Mouse (Mus musculus) testis, postnatal 10 days (tissue): ENCODE results near the gene Camk2n2.
A peak's percentile ranks its signal among the peaks of the same experiment; 100 is the strongest.

Experiments used
- DNase-seq: peaks from one replicate; pipeline ENCODE4 v3.0.0; 2021; ENCODE audit warnings: low spot score

The Camk2n2 gene

GRCm38 (mm10) chr16:20610501-20611356, 10.4 kb downstream of the Camk2n2 start:
- peak; percentile 79 for DNase-seq

GRCm38 (mm10) chr16:20604705-20605104, 16.4 kb downstream of the Camk2n2 start:
- DNase-seq = no peak

DNA sequence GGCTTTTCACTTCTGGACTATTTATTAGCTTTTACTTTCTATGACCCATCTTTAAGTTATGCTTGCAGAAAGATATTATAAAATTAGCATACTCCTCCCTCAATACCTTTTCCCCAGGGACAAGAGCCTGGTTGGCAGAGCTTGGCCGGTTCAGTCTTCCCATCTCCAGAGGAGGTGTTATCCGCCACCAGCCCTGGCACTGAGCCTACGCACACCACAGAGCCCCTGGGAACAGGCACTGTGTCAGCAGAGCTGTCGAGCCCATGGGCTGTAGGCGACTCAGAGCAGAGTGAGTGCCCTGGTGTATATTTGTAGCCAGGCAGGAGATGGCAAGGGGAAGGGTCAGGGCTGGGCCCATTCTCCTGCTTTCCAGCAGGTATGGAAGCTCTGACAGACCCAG, 20.6 kb downstream of the Camk2n2 start:
- DNase-seq = no peak

- no peak for DNase-seq
These were observed 24.2 kb downstream of the Camk2n2 start for GRCm38 (mm10) chr16:20596687-20597441.

DNA sequence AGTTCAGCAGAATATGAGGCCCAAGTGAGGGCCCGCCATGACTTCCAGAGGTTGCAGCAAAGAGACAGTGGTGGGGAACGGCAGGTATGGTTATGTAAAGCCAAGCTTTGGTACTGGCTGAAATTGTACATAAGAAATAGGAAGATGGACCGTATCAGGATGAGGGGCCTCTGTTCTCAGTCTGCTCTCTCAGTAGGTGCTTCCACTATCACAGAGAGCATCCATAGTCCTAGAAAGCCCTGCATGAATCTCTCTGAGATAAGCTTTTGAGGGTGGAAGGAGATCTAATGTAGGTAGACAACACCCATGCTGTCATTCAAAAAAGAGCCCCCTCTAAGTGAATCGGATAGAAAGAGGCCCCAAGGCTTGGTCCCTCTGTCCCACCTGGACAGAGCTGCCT, 25.4 kb downstream of the Camk2n2 start:
- DNase-seq = no peak

DNA sequence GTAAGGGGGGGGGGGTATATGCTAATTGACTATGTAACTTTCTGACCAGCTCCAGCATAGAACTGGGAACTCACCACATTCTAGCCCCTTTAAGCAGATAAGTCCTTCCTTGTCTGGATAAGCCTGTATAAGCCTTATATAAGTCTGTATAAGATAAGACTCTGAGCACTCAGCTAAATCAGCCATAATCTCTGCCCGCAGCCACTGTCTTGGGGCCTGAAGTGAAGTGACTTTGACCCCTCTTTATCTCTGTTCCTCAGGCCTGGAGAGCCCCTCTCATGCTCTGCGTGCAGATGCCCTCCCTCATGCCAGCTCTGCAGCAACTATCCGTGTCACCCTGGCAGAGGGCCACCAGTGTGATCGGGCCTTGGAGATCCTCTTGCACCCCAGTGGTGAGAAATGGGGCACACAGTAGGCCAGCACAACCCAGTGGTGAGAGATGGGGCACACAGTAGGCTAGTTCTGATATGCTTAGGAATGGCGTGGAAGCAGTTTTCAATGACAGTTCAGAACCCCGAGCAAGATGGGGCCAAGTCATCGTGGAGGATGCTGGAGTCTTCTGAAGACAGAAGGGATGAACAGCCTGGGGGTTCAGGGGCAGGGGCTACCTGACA, 25.9 kb downstream of the Camk2n2 start:
- no peak for DNase-seq

- DNase-seq = no peak
These were observed 29.9 kb downstream of the Camk2n2 start for GRCm38 (mm10) chr16:20591076-20591705.

DNA sequence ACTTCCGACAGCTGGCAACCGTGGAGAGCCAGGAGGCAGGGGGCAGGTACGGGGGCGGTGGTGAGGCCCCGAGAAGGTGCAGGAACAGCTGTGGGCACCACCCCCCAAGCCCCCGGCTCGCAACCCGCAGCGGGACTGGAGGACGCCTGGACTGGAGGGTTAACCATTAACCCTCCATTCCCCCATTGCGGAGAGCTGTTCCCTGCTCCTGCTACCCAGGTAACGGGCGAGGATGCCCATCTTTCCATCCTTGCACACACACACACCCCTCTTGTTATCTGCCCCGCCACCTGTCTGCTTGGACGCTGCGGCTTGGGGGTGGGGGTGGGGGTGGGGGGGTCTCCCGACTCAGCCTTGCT, 30.4 kb downstream of the Camk2n2 start:
- DNase-seq = no peak

GRCm38 (mm10) chr16:20589939-20590679, 31.0 kb downstream of the Camk2n2 start:
- peak; percentile 56 for DNase-seq

GRCm38 (mm10) chr16:20589366-20589938, 31.6 kb downstream of the Camk2n2 start, which contains the start of gene Vwa5b2:
Gene Vwa5b2 (plus strand): TSS chr16:20589471.
- no peak for DNase-seq
